Mouse (Mus musculus): ENCODE measurements at regions not wholly inside any gene's neighbourhood (a gene's known extent, or its start where the extent isn't known, plus 50 kb on each side); places are given as distances from the start of the nearest gene placed in this dataset.
"Not testable (repeated sequence)": the region's sequence is repeated elsewhere in the genome, so short reads cannot be mapped to it uniquely, and the experiment has no call there.

GRCm38 (mm10) chr2:40149186-40149585 is 922.9 kb upstream of the Ppp6c start:
- 54% methylated on average over 2 of the region's 2 CpGs for WGBS
- no peaks in the 10 kb centered on the region for H3K4me1 ChIP-seq (ENCODE audit: control insufficient read depth, insufficient read depth, low read length)
- intact Hi-C loops (cut with DNase I) = no loop called here

GRCm38 (mm10) chr2:40127615-40128014 is 901.4 kb upstream of the Ppp6c start:
- H3K27me3 ChIP-seq (ENCODE audit: control insufficient read depth, insufficient read depth, low read length); H3K79me2 ChIP-seq (replicated peaks; ENCODE audit: control insufficient read depth, insufficient read depth, low read length); H3K4me3 ChIP-seq; H3K9ac ChIP-seq (ENCODE audit: low read depth, low read length); H3K36me3 ChIP-seq (ENCODE audit: control insufficient read depth, insufficient read depth, low read length); H3K27ac ChIP-seq; intact Hi-C loops (cut with DNase I); H3K4me1 ChIP-seq (ENCODE audit: control insufficient read depth, insufficient read depth, low read length): not testable (repeated sequence)
- 86% methylated on average over 14 of the region's 14 CpGs for WGBS
- DNase-seq = peak in 1 of 2 experiments; percentile 33

More at GRCm38 (mm10) chr2:40149186-40149585, 922.9 kb upstream of the Ppp6c start:
- Histone ChIP-seq H3K9ac (ENCODE audit: low read depth, low read length) (no peak overlapping the region), H3K36me3 (ENCODE audit: control insufficient read depth, insufficient read depth, low read length) (no peaks in the 10 kb centered on the region), H3K79me2 (replicated peaks; ENCODE audit: control insufficient read depth, insufficient read depth, low read length) (no peaks in the 10 kb centered on the region), H3K27me3 (ENCODE audit: control insufficient read depth, insufficient read depth, low read length) (no peaks in the 10 kb centered on the region), H3K27ac (no peak overlapping the region), H3K4me3 (no peak overlapping the region)
- TF ChIP-seq POLR2A (IDR thresholded peaks at IDR 0.05; ENCODE audit: insufficient read depth, low read depth, low read length) (no peak), EP300 (IDR thresholded peaks at IDR 0.05; ENCODE audit: insufficient read depth, low read depth, low read length) (no peak), CTCF (IDR thresholded peaks at IDR 0.05) (no peak)
- DNase-seq = no peak

GRCm38 (mm10) chr2:40119176-40119575 is 892.9 kb upstream of the Ppp6c start:
- 73% methylated on average over 10 of the region's 10 CpGs for WGBS
- Histone ChIP-seq H3K36me3 (ENCODE audit: control insufficient read depth, insufficient read depth, low read length) (no peaks in the 10 kb centered on the region), H3K27me3 (ENCODE audit: control insufficient read depth, insufficient read depth, low read length) (no peaks in the 10 kb centered on the region), H3K4me3 (no peak overlapping the region), H3K4me1 (ENCODE audit: control insufficient read depth, insufficient read depth, low read length) (no peaks in the 10 kb centered on the region), H3K27ac (no peak overlapping the region), H3K9ac (ENCODE audit: low read depth, low read length) (no peak overlapping the region), H3K79me2 (replicated peaks; ENCODE audit: control insufficient read depth, insufficient read depth, low read length) (no peaks in the 10 kb centered on the region)
- DNase-seq = no peak
- intact Hi-C loops (cut with DNase I) = no loop called here
- TF ChIP-seq EP300 (IDR thresholded peaks at IDR 0.05; ENCODE audit: insufficient read depth, low read depth, low read length) = no peak
- TF ChIP-seq CTCF (IDR thresholded peaks at IDR 0.05) = no peak
- no peak for TF ChIP-seq POLR2A (IDR thresholded peaks at IDR 0.05; ENCODE audit: insufficient read depth, low read depth, low read length)

- WGBS = 72% methylated on average over 1 of the region's 1 CpGs
- intact Hi-C loops (cut with DNase I) = no loop called here
- DNase-seq = no peak
- Histone ChIP-seq H3K36me3 (ENCODE audit: control insufficient read depth, insufficient read depth, low read length) (no peaks in the 10 kb centered on the region), H3K79me2 (replicated peaks; ENCODE audit: control insufficient read depth, insufficient read depth, low read length) (no peaks in the 10 kb centered on the region), H3K27ac (no peak overlapping the region), H3K4me1 (ENCODE audit: control insufficient read depth, insufficient read depth, low read length) (no peaks in the 10 kb centered on the region), H3K27me3 (ENCODE audit: control insufficient read depth, insufficient read depth, low read length) (no peaks in the 10 kb centered on the region), H3K9ac (ENCODE audit: low read depth, low read length) (no peak overlapping the region), H3K4me3 (no peak overlapping the region)
- TF ChIP-seq POLR2A (IDR thresholded peaks at IDR 0.05; ENCODE audit: insufficient read depth, low read depth, low read length) (no peak), EP300 (IDR thresholded peaks at IDR 0.05; ENCODE audit: insufficient read depth, low read depth, low read length) (no peak), CTCF (IDR thresholded peaks at IDR 0.05) (no peak)
These were observed 888.2 kb upstream of the Ppp6c start for GRCm38 (mm10) chr2:40114435-40114834.

All from heart, adult 2 months (tissue).